Mouse (Mus musculus): ENCODE data around the gene Tcl1b1.
"Not testable (repeated sequence)": the region's sequence is repeated elsewhere in the genome, so short reads cannot be mapped to it uniquely, and the experiment has no call there.

DNA sequence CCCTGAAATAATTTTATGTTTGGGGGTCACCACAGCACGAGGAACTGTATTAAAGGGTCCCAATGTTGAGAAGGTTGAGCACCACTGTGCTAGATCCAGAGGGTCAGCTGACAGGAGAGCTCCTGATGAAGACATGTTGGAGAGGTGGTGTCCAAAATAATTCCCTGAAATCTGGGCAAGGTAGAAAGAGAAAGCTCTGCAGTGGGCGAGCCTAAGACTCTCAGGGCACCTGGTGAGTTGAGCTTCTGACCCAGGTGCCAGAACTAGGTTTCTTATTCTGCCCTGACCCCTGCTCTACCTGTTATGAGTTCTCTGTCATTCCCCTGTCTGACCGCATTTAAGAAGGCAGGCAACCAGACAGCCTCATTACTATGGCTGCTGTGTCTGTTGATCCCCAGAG lies 16.6 kb downstream of the Tcl1b1 start, which contains the start of gene Tcl1b5:
- not testable (repeated sequence) for TF ChIP-seq POLR2A (IDR thresholded peaks at IDR 0.05; ENCODE audit: insufficient read depth, low read length); CTCF (IDR thresholded peaks at IDR 0.05; ENCODE audit: low read depth, low read length)

All from ES-Bruce4 (cell line).